Mouse (Mus musculus): ENCODE data around the gene Dydc1.

- peak; percentile 72 for TF ChIP-seq CTCF (IDR thresholded peaks at IDR 0.05; ENCODE audit: low read depth)
- TF ChIP-seq EP300 (IDR thresholded peaks at IDR 0.05; ENCODE audit: low read depth): no peak
Observed at GRCm38 (mm10) chr14:41127997-41128396, 55.3 kb downstream of the Dydc1 start.
